Mouse (Mus musculus) CH12.LX (cell line): Measurements from ENCODE around the gene Erh. TPM values are rescaled to one million over a fixed set of nuclear protein-coding genes. Genes with fewer than 3 reads are reported as not detected.

Experiments used
- DNase-seq: peaks from one replicate; pipeline ENCODE4 v3.0.0-alpha.2; 2013; ENCODE audit errors: extremely low read depth
- H3K27ac ChIP-seq: 2 replicates; pipeline ENCODE4 v1.5.1; 2012; ENCODE audit warnings: low read depth, mild to moderate bottlenecking, control low read depth, moderate library complexity; ENCODE audit not compliant: insufficient read depth
- H3K27me3 ChIP-seq: replicated peaks from 2 replicates; pipeline ENCODE3; 2012; ENCODE audit warnings: inconsistent platforms
- H3K36me3 ChIP-seq, 2 experiments: replicated peaks in 1 of 2; 2 replicates each; pipeline versions ENCODE3 to v1.6.1; 2012; ENCODE audit warnings: inconsistent platforms in 1 of 2, low read length in 1 of 2, mild to moderate bottlenecking in 1 of 2, mixed read lengths in 1 of 2, moderate library complexity in 1 of 2; ENCODE audit not compliant: control insufficient read depth in 1 of 2, insufficient read depth in 1 of 2
- H3K4me1 ChIP-seq, 2 experiments: 2 replicates each; pipeline ENCODE4 v1.6.1; 2012; ENCODE audit warnings: inconsistent platforms in 1 of 2, moderate library complexity in 1 of 2; ENCODE audit not compliant: insufficient read depth in 2 of 2, control insufficient read depth in 1 of 2
- H3K4me2 ChIP-seq: 2 replicates; pipeline ENCODE4 v1.6.1; 2012; ENCODE audit warnings: low read depth, mild to moderate bottlenecking, control low read depth; ENCODE audit not compliant: poor library complexity, insufficient read depth, severe bottlenecking
- H3K4me3 ChIP-seq, 3 experiments: fragments of 150-350 bp in 1 of 3; sonication (generic) in 1 of 3; replicated peaks in 1 of 3; 2 replicates each; pipeline versions ENCODE3 to v1.5.1; 2011 to 2012; ENCODE audit warnings: low read depth in 2 of 3, low read length in 2 of 3, mild to moderate bottlenecking in 2 of 3, moderate library complexity in 2 of 3, control low read depth in 1 of 3, improper control_type of control experiment in 1 of 3, inconsistent platforms in 1 of 3, mixed read lengths in 1 of 3; ENCODE audit not compliant: poor library complexity in 1 of 3
- H3K79me2 ChIP-seq: replicated peaks from 2 replicates; pipeline ENCODE4 v1.6.1; 2012; ENCODE audit warnings: mild to moderate bottlenecking, moderate library complexity; ENCODE audit not compliant: control insufficient read depth, poor library complexity, insufficient read depth, severe bottlenecking; ENCODE audit errors: extremely low read depth
- H3K9ac ChIP-seq: 2 replicates; pipeline ENCODE4 v1.6.1; 2012; ENCODE audit warnings: low read depth, mild to moderate bottlenecking, control low read depth, moderate library complexity; ENCODE audit not compliant: insufficient read depth
- H3K9me3 ChIP-seq: replicated peaks from 2 replicates; pipeline ENCODE3; 2012; ENCODE audit warnings: low read length, inconsistent platforms, mixed read lengths
- BHLHE40 ChIP-seq: IDR thresholded peaks from 2 replicates; pipeline ENCODE4 v1.6.1; 2011; ENCODE audit warnings: mild to moderate bottlenecking, low read depth, low read length, improper control_type of control experiment
- CHD1 ChIP-seq: IDR thresholded peaks from 2 replicates; pipeline ENCODE4 v1.6.1; 2012; ENCODE audit warnings: low read depth, low read length, improper control_type of control experiment, inconsistent platforms
- CHD2 ChIP-seq: IDR thresholded peaks from 2 replicates; pipeline ENCODE4 v1.6.1; 2011; ENCODE audit warnings: low read length, improper control_type of control experiment
- CTCF ChIP-seq, 2 experiments: IDR thresholded peaks in 1 of 2; conservative IDR thresholded peaks in 1 of 2; 2 replicates each; pipeline ENCODE4 v1.5.1; 2011 to 2012; ENCODE audit warnings: low read depth in 2 of 2, low read length in 2 of 2, improper control_type of control experiment in 1 of 2, inconsistent platforms in 1 of 2, mild to moderate bottlenecking in 1 of 2, moderate library complexity in 1 of 2
- E2F4 ChIP-seq: IDR thresholded peaks from 2 replicates; pipeline ENCODE4 v1.6.1; 2011; ENCODE audit warnings: low read depth, low read length, improper control_type of control experiment; ENCODE audit not compliant: insufficient replicate concordance
- ELF1 ChIP-seq: IDR thresholded peaks from 2 replicates; pipeline ENCODE4 v1.6.1; 2014; ENCODE audit warnings: low read depth, mild to moderate bottlenecking, inconsistent platforms, low read length, improper control_type of control experiment
- ETS1 ChIP-seq: conservative IDR thresholded peaks from 2 replicates; pipeline ENCODE4 v1.6.1; 2012; ENCODE audit warnings: low read depth, mild to moderate bottlenecking, inconsistent platforms, low read length, improper control_type of control experiment, moderate library complexity
- HCFC1 ChIP-seq: IDR thresholded peaks from 2 replicates; pipeline ENCODE4 v1.6.1; 2012; ENCODE audit warnings: low read depth, mild to moderate bottlenecking, inconsistent platforms, low read length, improper control_type of control experiment
- IRF4 ChIP-seq: IDR thresholded peaks from 2 replicates; pipeline ENCODE4 v1.6.1; 2014; ENCODE audit warnings: low read depth, mild to moderate bottlenecking, inconsistent platforms, low read length, improper control_type of control experiment
- JUND ChIP-seq: conservative IDR thresholded peaks from 2 replicates; pipeline ENCODE4 v1.6.1; 2011; ENCODE audit warnings: low read depth, low read length, improper control_type of control experiment
- KAT2A ChIP-seq: IDR thresholded peaks from 2 replicates; pipeline ENCODE4 v1.6.1; 2012; ENCODE audit warnings: low read length, improper control_type of control experiment, inconsistent platforms; ENCODE audit not compliant: insufficient replicate concordance
- MAX ChIP-seq: IDR thresholded peaks from 2 replicates; pipeline ENCODE4 v1.6.1; 2011; ENCODE audit warnings: low read length, improper control_type of control experiment
- MAZ ChIP-seq: IDR thresholded peaks from 2 replicates; pipeline ENCODE4 v1.6.1; 2012; ENCODE audit warnings: low read depth, mild to moderate bottlenecking, inconsistent platforms, low read length, improper control_type of control experiment, moderate library complexity
- MEF2A ChIP-seq: IDR thresholded peaks from 2 replicates; pipeline ENCODE4 v1.6.1; 2014; ENCODE audit warnings: low read depth, mild to moderate bottlenecking, inconsistent platforms, low read length, improper control_type of control experiment, borderline replicate concordance
- MXI1 ChIP-seq: IDR thresholded peaks from 2 replicates; pipeline ENCODE4 v1.6.1; 2011; ENCODE audit warnings: mild to moderate bottlenecking, low read depth, low read length, improper control_type of control experiment
- MYC ChIP-seq: IDR thresholded peaks from 2 replicates; pipeline ENCODE4 v1.6.1; 2011; ENCODE audit warnings: low read depth, mild to moderate bottlenecking, improper control_type of control experiment, low read length
- PAX5 ChIP-seq: IDR thresholded peaks from 2 replicates; pipeline ENCODE4 v1.6.1; 2012; ENCODE audit warnings: low read length, inconsistent platforms, mixed read lengths
- POLR2A ChIP-seq: IDR thresholded peaks from 2 replicates; pipeline ENCODE4 v1.6.1; 2011; ENCODE audit warnings: low read depth, mild to moderate bottlenecking, improper control_type of control experiment, low read length
- RAD21 ChIP-seq: IDR thresholded peaks from 2 replicates; pipeline ENCODE4 v1.6.1; 2011; ENCODE audit warnings: low read depth, mild to moderate bottlenecking, low read length, improper control_type of control experiment, moderate library complexity
- SIN3A ChIP-seq: IDR thresholded peaks from 2 replicates; pipeline ENCODE4 v1.6.1; 2012; ENCODE audit warnings: low read length, improper control_type of control experiment, inconsistent platforms
- SMC3 ChIP-seq: IDR thresholded peaks from 2 replicates; pipeline ENCODE4 v1.6.1; 2011; ENCODE audit warnings: low read depth, low read length, improper control_type of control experiment
- TCF12 ChIP-seq: IDR thresholded peaks from 2 replicates; pipeline ENCODE4 v1.6.1; 2014; ENCODE audit warnings: low read depth, mild to moderate bottlenecking, inconsistent platforms, low read length, improper control_type of control experiment
- UBTF ChIP-seq: IDR thresholded peaks from 2 replicates; pipeline ENCODE4 v1.6.1; 2012; ENCODE audit warnings: low read depth, mild to moderate bottlenecking, inconsistent platforms, low read length, improper control_type of control experiment, moderate library complexity
- USF1 ChIP-seq: IDR thresholded peaks from 2 replicates; pipeline ENCODE4 v1.6.1; 2014; ENCODE audit warnings: low read depth, mild to moderate bottlenecking, inconsistent platforms, low read length, improper control_type of control experiment
- USF2 ChIP-seq: conservative IDR thresholded peaks from 2 replicates; pipeline ENCODE4 v1.6.1; 2011; ENCODE audit warnings: low read depth, low read length, improper control_type of control experiment
- ZKSCAN1 ChIP-seq: IDR thresholded peaks from 2 replicates; pipeline ENCODE4 v1.6.1; 2012; ENCODE audit warnings: low read depth, inconsistent platforms, low read length, improper control_type of control experiment, borderline replicate concordance
- ZMIZ1 ChIP-seq: IDR thresholded peaks from 2 replicates; pipeline ENCODE4 v1.6.1; 2012; ENCODE audit warnings: low read depth, mild to moderate bottlenecking, inconsistent platforms, low read length, improper control_type of control experiment
- dilution Hi-C: fragments of 300-500 bp; cut with MboI; formaldehyde crosslinking; loops from 2 replicates; pipeline ENCODE4 v1.14.3; 2020; ENCODE audit warnings: low sequenced_read_pairs; ENCODE audit not compliant: extremely low pct_unique_long_range_greater_than_20kb, extremely low pct_ligation_motif_present
- in situ Hi-C: fragments of 300-500 bp; cut with MboI; formaldehyde crosslinking; loops from 3 replicates; pipeline ENCODE4 v1.14.3; 2019; ENCODE audit warnings: low sequenced_read_pairs, low pct_ligation_motif_present, low pct_unique_long_range_greater_than_20kb, mixed read lengths
- polyA plus RNA-seq: library from polyadenylated mRNA; unstranded; fragments of >175 nt; gene quantifications from 2 replicates; pipeline ENCODE4 v1.2.1, GENCODE M21; 2012; ENCODE audit warnings: low read depth; ENCODE audit not compliant: insufficient read length
- total RNA-seq, 2 experiments: library from RNA; depleted of rRNA; stranded (reverse); fragments of 300-350 nt in 1 of 2; fragments of >200 nt in 1 of 2; gene quantifications; 2 replicates each; pipeline ENCODE4 v1.2.3; 2012 to 2014

Erh gene
- total and polyA plus RNA-seq, 3 experiments = 227 to 315 (median 229) TPM

DNA sequence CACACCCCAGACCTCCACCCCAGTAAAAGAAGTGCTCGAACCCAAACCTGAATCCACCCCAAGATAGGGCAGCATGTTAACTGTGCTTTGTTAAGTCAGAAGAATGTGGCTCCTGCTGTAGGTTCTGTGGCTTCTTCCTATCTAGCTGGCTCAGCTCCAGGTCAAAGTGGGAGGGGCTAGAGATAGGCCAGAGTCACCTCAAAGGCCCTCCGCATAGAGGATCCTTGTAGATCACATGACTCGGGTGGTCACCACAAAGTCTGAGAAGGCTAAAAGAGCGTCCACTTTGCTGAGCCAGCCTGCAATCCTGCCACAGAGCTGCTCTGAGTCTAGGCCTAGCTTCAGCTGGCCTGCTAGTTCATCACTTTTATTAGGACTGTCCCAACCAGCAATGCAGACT lies 50.0 kb downstream of the Erh start:
- Histone ChIP-seq H3K4me3 (no peak overlapping the region), H3K4me2 (no peak overlapping the region), H3K79me2 (no peaks in the 10 kb centered on the region), H3K9ac (no peak overlapping the region), H3K9me3 (no peaks in the 10 kb centered on the region), H3K4me1 (peaks cover 4 to 18% of the 10 kb centered on the region in 2 experiments; a peak in 3 of 4 replicates), H3K27me3 (no peaks in the 10 kb centered on the region), H3K27ac (no peak overlapping the region), H3K36me3 (no peaks in the 10 kb centered on the region)
- DNase-seq = no peak
- TF ChIP-seq BHLHE40 (no peak), ELF1 (no peak)
- dilution Hi-C loops (no loop called here), in situ Hi-C loops (loop anchor here (25.0 kb wide), 1 partner anchor 432 kb away; no protein-coding TSS in a partner anchor)

DNA sequence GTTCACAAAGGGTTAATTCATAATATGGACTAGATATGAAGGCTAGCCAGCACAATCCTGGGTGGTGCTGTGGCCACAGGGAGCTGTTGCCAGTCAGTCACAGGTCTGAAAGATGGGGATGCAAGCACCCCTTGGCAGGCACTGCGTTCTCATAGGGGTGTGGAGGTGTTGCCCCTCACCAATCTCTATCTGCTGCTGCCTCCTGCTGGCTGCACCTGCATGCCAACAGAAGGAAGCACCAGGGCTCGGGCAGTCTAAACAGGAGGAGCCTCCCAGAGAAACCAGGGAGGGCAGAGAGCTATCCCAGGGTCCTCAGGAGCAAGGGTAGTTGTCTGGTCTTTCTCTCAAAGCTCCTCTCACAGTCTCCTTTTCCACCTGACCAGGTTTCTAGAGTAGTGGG lies 59.2 kb downstream of the Erh start:
- no peak overlapping the region for H3K4me2 ChIP-seq
- TF ChIP-seq CHD1 = no peak
- TF ChIP-seq ETS1 = no peak
- TF ChIP-seq MAX = no peak
- TF ChIP-seq TCF12 = no peak
- peak; percentile 63 for TF ChIP-seq SMC3
- TF ChIP-seq CHD2 = no peak
- no peak for TF ChIP-seq PAX5
- no peak for TF ChIP-seq HCFC1
- TF ChIP-seq E2F4 = no peak
- TF ChIP-seq SIN3A = no peak
- no peak for TF ChIP-seq IRF4
- peak; percentile 68 for TF ChIP-seq RAD21
- TF ChIP-seq MEF2A = no peak
- TF ChIP-seq ZKSCAN1 = no peak
- no peak for TF ChIP-seq UBTF
- TF ChIP-seq USF2 = no peak
- TF ChIP-seq MXI1 = no peak
- TF ChIP-seq MYC = no peak
- TF ChIP-seq CTCF (conservative IDR thresholded peaks at IDR 0.05 in 1 of 2, IDR thresholded peaks at IDR 0.05 in 1 of 2; ENCODE audit: low read depth in 2 of 2, low read length in 2 of 2) = peak in 1 of 2 experiments; percentile 60; a peak in 2 of 4 replicates
- no peak for TF ChIP-seq POLR2A
- no peak for TF ChIP-seq MAZ
- no peak for TF ChIP-seq KAT2A
- TF ChIP-seq JUND = no peak
- TF ChIP-seq ZMIZ1 = no peak
- TF ChIP-seq BHLHE40 = no peak
- no peak for TF ChIP-seq USF1
- in situ Hi-C loops = loop anchor here (25.0 kb wide), 1 partner anchor 423 kb away; no protein-coding TSS in a partner anchor
- dilution Hi-C loops = no loop called here
- DNase-seq = peak; percentile 25
- no peak overlapping the region for H3K9ac ChIP-seq
- no peaks in the 10 kb centered on the region for H3K79me2 ChIP-seq
- no peaks in the 10 kb centered on the region for H3K4me1 ChIP-seq
- H3K9me3 ChIP-seq = no peaks in the 10 kb centered on the region
- H3K36me3 ChIP-seq = no peaks in the 10 kb centered on the region
- no peak overlapping the region for H3K4me3 ChIP-seq
- H3K27ac ChIP-seq = no peak overlapping the region
- peaks cover 9% of the 10 kb centered on the region for H3K27me3 ChIP-seq
